Mouse (Mus musculus) forebrain, embryonic 15.5 days (tissue): ENCODE measurements around the gene Ctnnbl1. TPM values are rescaled to one million over a fixed set of nuclear protein-coding genes. Genes with fewer than 3 reads are reported as not detected.

Source experiments
- ATAC-seq: fragments of 200-750 bp; cut with Nextera tagmentation; replicated peaks from 2 replicates; pipeline ENCODE4 v1.8.0; 2017; ENCODE audit warnings: mild to moderate bottlenecking, moderate TSS enrichment, moderate library complexity
- H3K27ac ChIP-seq: fragments of 300-500 bp; sonication (generic); replicated peaks from 2 replicates; pipeline ENCODE4 v1.5.1; 2015; ENCODE audit warnings: mild to moderate bottlenecking, inconsistent platforms
- H3K27me3 ChIP-seq: fragments of 300-500 bp; sonication (generic); 2 replicates; pipeline ENCODE4 v1.6.1; 2015; ENCODE audit warnings: inconsistent platforms
- H3K36me3 ChIP-seq: fragments of 300-500 bp; sonication (generic); 2 replicates; pipeline ENCODE4 v1.6.1; 2015; ENCODE audit warnings: mild to moderate bottlenecking, inconsistent platforms
- H3K4me1 ChIP-seq: fragments of 300-500 bp; sonication (generic); 2 replicates; pipeline ENCODE4 v1.6.1; 2015; ENCODE audit warnings: inconsistent platforms
- H3K4me2 ChIP-seq: fragments of 300-500 bp; sonication (generic); replicated peaks from 2 replicates; pipeline ENCODE4 v1.6.1; 2015; ENCODE audit warnings: mild to moderate bottlenecking, inconsistent platforms
- H3K4me3 ChIP-seq: fragments of 300-500 bp; sonication (generic); 2 replicates; pipeline ENCODE4 v1.5.1; 2015; ENCODE audit warnings: mild to moderate bottlenecking, inconsistent platforms
- H3K9ac ChIP-seq: fragments of 300-500 bp; sonication (generic); replicated peaks from 2 replicates; pipeline ENCODE4 v1.6.1; 2015; ENCODE audit warnings: mild to moderate bottlenecking, inconsistent platforms
- H3K9me3 ChIP-seq: fragments of 300-500 bp; sonication (generic); 2 replicates; pipeline ENCODE4 v1.6.1; 2016; ENCODE audit warnings: inconsistent platforms
- WGBS: fragments of 180-500 bp; shearing (Covaris S2); methylation state at CpG from one replicate; pipeline ENCODE4 v1.1.7; 2015; ENCODE audit warnings: mixed read lengths; 5-methylcytosine and 5-hydroxymethylcytosine counted together
- polyA plus RNA-seq: library from polyadenylated mRNA; unstranded; fragments of >200 nt; fragmentation: Nextera tagmentation; extraction: Ambion mirVana; gene quantifications from 2 replicates; pipeline ENCODE4 v1.2.1, GENCODE M21; 2015

Ctnnbl1 gene
- polyA plus RNA-seq, 1 experiment from 2014 or later: 81.1 TPM

GRCm38 (mm10) chr2:157914889-157915517, 177.8 kb downstream of the Ctnnbl1 start:
- H3K27ac ChIP-seq: peak overlapping the region; percentile 64
- WGBS: 37% methylated on average over 43 of the region's 43 CpGs
- no peaks in the 10 kb centered on the region for H3K36me3 ChIP-seq
- H3K4me2 ChIP-seq: peak overlapping the region; percentile 80
- peak overlapping the region; percentile 66 for H3K4me3 ChIP-seq
- H3K9me3 ChIP-seq: no peaks in the 10 kb centered on the region
- peaks cover 27% of the 10 kb centered on the region for H3K4me1 ChIP-seq
- peaks cover 46% of the 10 kb centered on the region for H3K27me3 ChIP-seq
- peak; percentile 31 for ATAC-seq
- peak overlapping the region; percentile 67 for H3K9ac ChIP-seq

GRCm38 (mm10) chr2:157918529-157918928, 181.3 kb downstream of the Ctnnbl1 start:
- Histone ChIP-seq H3K4me2 (0 out of 2 replicates have a peak overlapping the region, but pooled peaks have one; percentile 12), H3K27me3 (peaks cover 34% of the 10 kb centered on the region), H3K4me1 (peaks cover 35% of the 10 kb centered on the region), H3K4me3 (no peak overlapping the region), H3K27ac (no peak overlapping the region), H3K36me3 (no peaks in the 10 kb centered on the region), H3K9ac (no peak overlapping the region), H3K9me3 (no peaks in the 10 kb centered on the region)
- ATAC-seq: no peak
- 6% methylated on average over 10 of the region's 10 CpGs for WGBS

GRCm38 (mm10) chr2:157921551-157921950, 184.3 kb downstream of the Ctnnbl1 start:
- H3K27me3 ChIP-seq: peaks cover 14% of the 10 kb centered on the region; the same call in 1 of the 2 replicates
- no peak overlapping the region for H3K9ac ChIP-seq
- H3K4me2 ChIP-seq: no peak overlapping the region
- H3K36me3 ChIP-seq: no peaks in the 10 kb centered on the region
- H3K4me1 ChIP-seq: peaks cover 24% of the 10 kb centered on the region
- WGBS: 57% methylated on average over 7 of the region's 7 CpGs
- 0 out of 2 replicates have a peak, but pooled peaks have one; percentile 2 for ATAC-seq
- no peaks in the 10 kb centered on the region for H3K9me3 ChIP-seq
- H3K27ac ChIP-seq: no peak overlapping the region
- H3K4me3 ChIP-seq: no peak overlapping the region

GRCm38 (mm10) chr2:157923406-157923805, 186.2 kb downstream of the Ctnnbl1 start:
- WGBS: 4% methylated on average over 7 of the region's 7 CpGs
- Histone ChIP-seq H3K4me2 (no peak overlapping the region), H3K36me3 (no peaks in the 10 kb centered on the region), H3K4me1 (peaks cover 39% of the 10 kb centered on the region), H3K9me3 (no peaks in the 10 kb centered on the region), H3K27ac (no peak overlapping the region), H3K9ac (no peak overlapping the region), H3K27me3 (no peaks in the 10 kb centered on the region; the same call in 1 of the 2 replicates), H3K4me3 (no peak overlapping the region)
- ATAC-seq: no peak

GRCm38 (mm10) chr2:157924504-157924903, 187.3 kb downstream of the Ctnnbl1 start:
- Histone ChIP-seq H3K27ac (no peak overlapping the region), H3K27me3 (no peaks in the 10 kb centered on the region; the same call in 1 of the 2 replicates), H3K36me3 (no peaks in the 10 kb centered on the region), H3K4me2 (no peak overlapping the region), H3K9ac (no peak overlapping the region), H3K4me3 (no peak overlapping the region), H3K4me1 (peaks cover 34% of the 10 kb centered on the region), H3K9me3 (no peaks in the 10 kb centered on the region)
- WGBS: 71% methylated on average over 5 of the region's 5 CpGs
- no peak for ATAC-seq

- H3K4me3 ChIP-seq: no peak overlapping the region
- H3K4me2 ChIP-seq: no peak overlapping the region
- no peak overlapping the region for H3K27ac ChIP-seq
- H3K36me3 ChIP-seq: no peaks in the 10 kb centered on the region
- H3K27me3 ChIP-seq: no peaks in the 10 kb centered on the region; the same call in 1 of the 2 replicates
- 23% methylated on average over 7 of the region's 7 CpGs for whole genome bisulfite sequencing
- no peaks in the 10 kb centered on the region for H3K9me3 ChIP-seq
- H3K9ac ChIP-seq: no peak overlapping the region
- ATAC-seq: no peak
- peaks cover 27% of the 10 kb centered on the region for H3K4me1 ChIP-seq
These were observed 189.3 kb downstream of the Ctnnbl1 start for GRCm38 (mm10) chr2:157926502-157926901.

DNA sequence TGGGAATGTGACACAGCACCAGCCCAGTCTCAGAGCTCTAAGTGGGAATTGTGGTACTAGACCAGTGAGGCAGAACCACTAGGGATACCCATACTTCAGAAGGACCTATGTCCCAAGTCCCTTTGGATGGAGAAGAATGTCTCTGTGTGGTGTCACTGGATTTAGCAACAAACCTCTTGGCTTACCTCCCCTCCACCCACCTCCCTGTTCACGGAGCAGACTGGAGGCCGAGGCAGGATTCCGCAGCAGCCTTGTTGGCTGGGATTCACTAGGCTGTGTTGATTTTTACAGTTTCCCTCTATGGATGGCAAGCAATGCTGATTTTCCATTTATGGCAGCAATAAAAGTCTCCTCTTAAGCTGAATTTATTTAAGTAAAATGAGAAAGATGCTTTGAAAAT, 189.7 kb downstream of the Ctnnbl1 start:
- no peak overlapping the region for H3K4me2 ChIP-seq
- no peak overlapping the region for H3K27ac ChIP-seq
- no peaks in the 10 kb centered on the region for H3K36me3 ChIP-seq
- H3K9ac ChIP-seq: no peak overlapping the region; the same call in 1 of the 2 replicates
- WGBS: 50% methylated on average over 3 of the region's 3 CpGs
- no peak overlapping the region for H3K4me3 ChIP-seq
- peaks cover 25% of the 10 kb centered on the region for H3K4me1 ChIP-seq
- no peaks in the 10 kb centered on the region; the same call in 1 of the 2 replicates for H3K27me3 ChIP-seq
- ATAC-seq: no peak
- no peaks in the 10 kb centered on the region for H3K9me3 ChIP-seq

- Histone ChIP-seq H3K36me3 (no peaks in the 10 kb centered on the region), H3K4me3 (no peak overlapping the region), H3K27ac (0 out of 2 replicates have a peak overlapping the region, but pooled peaks have one; percentile 6), H3K9ac (peak overlapping the region; percentile 11; the same call in 1 of the 2 replicates), H3K9me3 (no peaks in the 10 kb centered on the region), H3K27me3 (no peaks in the 10 kb centered on the region; the same call in 1 of the 2 replicates), H3K4me2 (no peak overlapping the region), H3K4me1 (peaks cover 25% of the 10 kb centered on the region)
- no peak for ATAC-seq
- WGBS: 48% methylated on average over 20 of the region's 20 CpGs
These were observed 190.2 kb downstream of the Ctnnbl1 start for GRCm38 (mm10) chr2:157927397-157927796.

DNA sequence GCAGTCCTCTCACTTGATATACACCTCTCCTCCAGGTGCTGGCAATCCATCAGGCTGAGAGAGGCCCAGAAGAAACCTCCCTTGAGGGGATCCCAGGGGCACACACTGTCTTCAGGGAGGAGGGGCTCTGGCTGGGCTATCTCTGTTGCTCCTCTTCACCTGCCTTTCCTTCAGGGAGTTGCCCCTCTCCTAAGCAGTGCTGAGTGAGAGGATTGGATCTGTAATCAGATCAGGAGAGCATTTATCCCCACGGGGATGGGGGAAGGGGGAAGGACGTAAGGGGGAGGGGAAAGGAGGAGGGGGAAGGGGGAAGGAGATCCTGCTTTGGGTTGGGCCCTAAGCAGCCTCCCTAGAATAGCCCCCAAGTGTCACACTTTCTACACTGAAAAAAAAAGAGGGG, 190.6 kb downstream of the Ctnnbl1 start:
- Histone ChIP-seq H3K4me1 (peaks cover 25% of the 10 kb centered on the region), H3K9me3 (no peaks in the 10 kb centered on the region), H3K4me2 (no peak overlapping the region), H3K27ac (0 out of 2 replicates have a peak overlapping the region, but pooled peaks have one; percentile 6), H3K4me3 (no peak overlapping the region), H3K9ac (no peak overlapping the region), H3K27me3 (no peaks in the 10 kb centered on the region; the same call in 1 of the 2 replicates), H3K36me3 (no peaks in the 10 kb centered on the region)
- 14% methylated on average over 2 of the region's 2 CpGs for WGBS
- ATAC-seq: no peak

GRCm38 (mm10) chr2:157932655-157933054, 195.5 kb downstream of the Ctnnbl1 start:
- H3K36me3 ChIP-seq: no peaks in the 10 kb centered on the region
- H3K9me3 ChIP-seq: no peaks in the 10 kb centered on the region
- H3K4me2 ChIP-seq: no peak overlapping the region
- no peaks in the 10 kb centered on the region for H3K27me3 ChIP-seq
- no peak overlapping the region for H3K27ac ChIP-seq
- H3K4me3 ChIP-seq: no peak overlapping the region
- no peak for ATAC-seq
- 81% methylated on average over 4 of the region's 4 CpGs for WGBS
- peaks cover 5% of the 10 kb centered on the region for H3K4me1 ChIP-seq
- no peak overlapping the region for H3K9ac ChIP-seq

DNA sequence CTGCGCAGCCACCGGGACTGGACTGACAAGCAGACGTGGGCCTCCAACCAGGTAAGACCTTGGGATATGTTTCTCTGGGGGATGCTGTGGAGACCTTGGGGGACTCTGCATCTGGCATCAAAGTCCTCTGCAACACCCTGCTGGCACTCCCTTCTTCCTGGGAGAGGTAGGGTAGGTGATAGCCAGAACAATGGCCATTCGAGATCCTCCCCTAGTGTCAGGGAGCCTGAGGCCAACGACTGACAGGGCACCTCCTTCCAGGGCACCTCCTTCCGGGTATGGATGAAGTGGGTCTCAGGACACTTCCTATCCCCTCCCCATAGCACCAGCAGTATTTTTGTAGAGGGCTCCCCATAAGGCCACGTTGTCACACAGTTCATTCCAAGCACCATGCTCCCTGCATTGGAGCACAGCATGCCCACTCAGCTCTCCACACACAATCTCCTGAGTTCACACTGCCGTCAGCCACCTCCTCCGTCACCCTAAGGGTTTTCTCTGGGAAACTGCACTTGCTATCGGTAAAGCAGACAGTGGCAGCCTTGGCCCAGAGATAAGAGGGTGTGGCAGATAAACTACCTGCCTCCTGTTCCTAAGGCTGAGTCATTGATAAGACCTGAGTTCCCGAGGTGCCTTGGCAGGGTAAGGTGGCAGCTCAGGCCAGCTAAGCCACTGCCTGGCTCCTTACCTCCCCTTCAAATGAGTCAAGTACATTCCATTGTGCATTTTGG, 198.4 kb downstream of the Ctnnbl1 start:
- no peaks in the 10 kb centered on the region for H3K9me3 ChIP-seq
- no peaks in the 10 kb centered on the region for H3K36me3 ChIP-seq
- no peak overlapping the region for H3K4me2 ChIP-seq
- H3K27me3 ChIP-seq: peaks cover 7% of the 10 kb centered on the region; the same call in 1 of the 2 replicates
- no peak overlapping the region for H3K9ac ChIP-seq
- H3K27ac ChIP-seq: no peak overlapping the region
- ATAC-seq: no peak
- peaks cover 5% of the 10 kb centered on the region for H3K4me1 ChIP-seq
- H3K4me3 ChIP-seq: no peak overlapping the region
- 74% methylated on average over 11 of the region's 11 CpGs for WGBS

- Histone ChIP-seq H3K4me2 (no peak overlapping the region), H3K4me3 (no peak overlapping the region), H3K9me3 (no peaks in the 10 kb centered on the region), H3K27ac (no peak overlapping the region), H3K4me1 (peaks cover 16% of the 10 kb centered on the region), H3K27me3 (peaks cover 15% of the 10 kb centered on the region; the same call in 1 of the 2 replicates), H3K36me3 (no peaks in the 10 kb centered on the region), H3K9ac (no peak overlapping the region)
- no peak for ATAC-seq
- 85% methylated on average over 4 of the region's 4 CpGs for WGBS
These were observed 199.5 kb downstream of the Ctnnbl1 start for GRCm38 (mm10) chr2:157936676-157937075.
